Mouse (Mus musculus): ENCODE measurements around the gene Mapk12.

The Mapk12 gene

DNA sequence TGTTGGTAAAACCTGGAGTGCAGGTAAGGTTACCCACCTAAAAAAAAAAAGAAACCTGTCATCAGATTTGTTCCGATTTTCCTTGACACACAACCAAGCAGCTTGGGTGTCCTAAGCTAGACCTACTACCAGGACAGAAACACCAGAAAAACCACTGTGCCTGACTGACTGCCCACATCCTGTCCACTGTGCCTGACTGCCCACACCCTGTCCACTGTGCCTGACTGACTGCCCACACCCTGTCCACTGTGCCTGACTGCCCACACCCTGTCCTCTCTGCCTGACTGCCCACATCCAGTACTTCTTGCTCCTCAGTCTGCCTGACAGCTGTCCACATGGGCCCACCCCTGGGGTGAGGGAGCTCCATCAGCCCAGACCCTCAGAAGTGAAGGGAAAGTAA, 33.5 kb downstream of the Mapk12 start:
- H3K4me1 ChIP-seq (replicated peaks; ENCODE audit: low read depth, low read length): peaks cover 17% of the 10 kb centered on the region
- TF ChIP-seq POU5F1 (IDR thresholded peaks at IDR 0.05; ENCODE audit: borderline replicate concordance, low read length): no peak
- no peak for TF ChIP-seq NANOG (IDR thresholded peaks at IDR 0.05; ENCODE audit: borderline replicate concordance, low read length)
- TF ChIP-seq CTCF (conservative IDR thresholded peaks at IDR 0.05; ENCODE audit: low read length): no peak
- H3K27me3 ChIP-seq (ENCODE audit: insufficient read depth, low read length): no peaks in the 10 kb centered on the region
- H3K9me3 ChIP-seq (ENCODE audit: low read length): no peaks in the 10 kb centered on the region
- H3K36me3 ChIP-seq (ENCODE audit: insufficient read depth, low read length): peaks cover 100% of the 10 kb centered on the region
- no peak overlapping the region for H3K4me3 ChIP-seq (replicated peaks; ENCODE audit: low read length)

DNA sequence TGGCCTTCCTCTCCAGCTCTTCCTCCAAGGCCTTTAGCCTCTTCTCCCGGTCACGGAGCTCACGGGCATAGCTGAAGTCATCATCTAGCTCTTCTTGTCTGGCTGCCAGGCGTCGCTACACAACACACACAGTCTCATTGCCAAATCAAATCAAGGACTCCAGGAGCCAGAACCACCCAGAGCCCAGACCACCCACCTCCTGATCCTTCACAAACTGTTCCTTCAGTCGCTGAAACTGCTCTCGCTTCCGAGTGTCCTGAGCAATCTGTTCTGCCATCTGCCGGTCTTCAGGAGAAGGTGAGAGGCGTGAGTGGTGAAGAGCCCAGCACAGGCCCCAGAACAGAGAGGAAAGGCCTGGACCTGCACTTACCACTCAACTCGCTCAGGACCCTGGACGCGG, 34.4 kb downstream of the Mapk12 start:
- Histone ChIP-seq H3K4me1 (replicated peaks; ENCODE audit: low read depth, low read length) (peaks cover 17% of the 10 kb centered on the region), H3K36me3 (ENCODE audit: insufficient read depth, low read length) (peaks cover 100% of the 10 kb centered on the region), H3K27me3 (ENCODE audit: insufficient read depth, low read length) (no peaks in the 10 kb centered on the region), H3K9me3 (ENCODE audit: low read length) (no peaks in the 10 kb centered on the region), H3K4me3 (replicated peaks; ENCODE audit: low read length) (no peak overlapping the region)
- TF ChIP-seq NANOG (IDR thresholded peaks at IDR 0.05; ENCODE audit: borderline replicate concordance, low read length): no peak
- no peak for TF ChIP-seq POU5F1 (IDR thresholded peaks at IDR 0.05; ENCODE audit: borderline replicate concordance, low read length)
- no peak for TF ChIP-seq CTCF (conservative IDR thresholded peaks at IDR 0.05; ENCODE audit: low read length)

DNA sequence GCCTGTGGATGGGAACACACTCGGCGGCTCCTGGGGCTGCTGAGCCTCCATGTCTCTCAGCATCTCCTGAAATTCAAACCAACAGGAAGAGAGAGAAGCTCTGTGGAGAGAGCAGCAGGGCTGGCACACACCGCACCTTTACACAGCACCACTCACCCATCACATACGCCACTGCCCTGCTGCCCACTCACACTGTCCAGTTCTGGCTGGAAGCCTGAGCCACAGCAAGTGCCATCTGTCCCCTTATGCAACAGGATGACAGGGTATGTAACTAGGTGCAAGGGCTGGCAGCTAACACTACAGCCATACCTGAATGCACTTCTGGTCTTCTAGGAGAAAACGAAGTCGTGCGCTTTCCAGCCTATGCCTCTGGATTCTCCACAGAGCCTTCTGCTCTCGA, 36.1 kb downstream of the Mapk12 start:
- Histone ChIP-seq H3K36me3 (ENCODE audit: insufficient read depth, low read length) (peaks cover 100% of the 10 kb centered on the region), H3K4me1 (replicated peaks; ENCODE audit: low read depth, low read length) (peaks cover 3% of the 10 kb centered on the region), H3K4me3 (replicated peaks; ENCODE audit: low read length) (no peak overlapping the region), H3K27me3 (ENCODE audit: insufficient read depth, low read length) (no peaks in the 10 kb centered on the region), H3K9me3 (ENCODE audit: low read length) (no peaks in the 10 kb centered on the region)
- TF ChIP-seq NANOG (IDR thresholded peaks at IDR 0.05; ENCODE audit: borderline replicate concordance, low read length) (no peak), CTCF (conservative IDR thresholded peaks at IDR 0.05; ENCODE audit: low read length) (no peak), POU5F1 (IDR thresholded peaks at IDR 0.05; ENCODE audit: borderline replicate concordance, low read length) (no peak)

DNA sequence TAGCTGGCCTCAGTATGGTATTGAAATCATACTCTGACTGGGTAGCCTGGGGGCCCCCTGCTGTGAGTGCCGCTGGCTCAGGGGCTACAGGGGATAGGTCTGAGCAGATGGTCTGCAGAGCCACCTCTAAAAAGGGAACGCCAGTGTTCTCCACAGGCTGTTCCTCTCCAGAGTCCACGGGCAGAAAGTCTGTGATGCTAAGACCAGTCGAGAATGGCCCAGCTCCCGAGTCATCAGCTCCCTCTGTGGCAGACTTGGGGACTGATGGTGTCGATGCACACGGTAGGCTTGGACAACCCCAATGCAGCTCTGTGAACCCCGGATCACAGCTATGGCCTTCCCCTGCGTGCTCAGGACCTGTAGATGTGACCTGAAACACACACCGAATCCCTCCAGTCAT, 36.6 kb downstream of the Mapk12 start:
- TF ChIP-seq CTCF (conservative IDR thresholded peaks at IDR 0.05; ENCODE audit: low read length) (no peak), POU5F1 (IDR thresholded peaks at IDR 0.05; ENCODE audit: borderline replicate concordance, low read length) (no peak), NANOG (IDR thresholded peaks at IDR 0.05; ENCODE audit: borderline replicate concordance, low read length) (no peak)
- Histone ChIP-seq H3K27me3 (ENCODE audit: insufficient read depth, low read length) (no peaks in the 10 kb centered on the region), H3K36me3 (ENCODE audit: insufficient read depth, low read length) (peaks cover 100% of the 10 kb centered on the region), H3K9me3 (ENCODE audit: low read length) (no peaks in the 10 kb centered on the region), H3K4me1 (replicated peaks; ENCODE audit: low read depth, low read length) (peaks cover 3% of the 10 kb centered on the region), H3K4me3 (replicated peaks; ENCODE audit: low read length) (no peak overlapping the region)

DNA sequence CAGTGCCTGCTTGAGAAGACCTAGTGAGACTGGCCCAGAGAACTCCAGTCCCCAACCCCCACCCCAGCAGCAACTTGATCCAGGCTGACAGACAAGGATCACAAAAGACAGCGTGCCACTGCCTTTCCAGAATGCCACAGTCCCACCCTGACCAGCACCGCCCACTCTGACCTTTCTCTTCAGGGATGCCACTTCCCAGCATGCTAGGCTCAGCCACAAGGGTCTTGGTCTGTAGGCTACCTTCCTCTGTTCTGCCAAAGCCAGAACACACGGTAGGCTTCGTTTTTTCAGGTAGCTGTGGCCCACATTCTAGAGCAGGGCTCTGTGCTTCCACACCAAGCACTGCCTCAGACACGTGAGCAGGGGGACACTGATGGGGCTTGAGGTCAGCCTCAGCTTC, 37.9 kb downstream of the Mapk12 start:
- H3K4me3 ChIP-seq (replicated peaks; ENCODE audit: low read length): no peak overlapping the region
- no peaks in the 10 kb centered on the region for H3K27me3 ChIP-seq (ENCODE audit: insufficient read depth, low read length)
- TF ChIP-seq CTCF (conservative IDR thresholded peaks at IDR 0.05; ENCODE audit: low read length) (no peak), NANOG (IDR thresholded peaks at IDR 0.05; ENCODE audit: borderline replicate concordance, low read length) (no peak), POU5F1 (IDR thresholded peaks at IDR 0.05; ENCODE audit: borderline replicate concordance, low read length) (no peak)
- H3K36me3 ChIP-seq (ENCODE audit: insufficient read depth, low read length): peaks cover 100% of the 10 kb centered on the region
- H3K9me3 ChIP-seq (ENCODE audit: low read length): no peaks in the 10 kb centered on the region
- peaks cover 3% of the 10 kb centered on the region for H3K4me1 ChIP-seq (replicated peaks; ENCODE audit: low read depth, low read length)

DNA sequence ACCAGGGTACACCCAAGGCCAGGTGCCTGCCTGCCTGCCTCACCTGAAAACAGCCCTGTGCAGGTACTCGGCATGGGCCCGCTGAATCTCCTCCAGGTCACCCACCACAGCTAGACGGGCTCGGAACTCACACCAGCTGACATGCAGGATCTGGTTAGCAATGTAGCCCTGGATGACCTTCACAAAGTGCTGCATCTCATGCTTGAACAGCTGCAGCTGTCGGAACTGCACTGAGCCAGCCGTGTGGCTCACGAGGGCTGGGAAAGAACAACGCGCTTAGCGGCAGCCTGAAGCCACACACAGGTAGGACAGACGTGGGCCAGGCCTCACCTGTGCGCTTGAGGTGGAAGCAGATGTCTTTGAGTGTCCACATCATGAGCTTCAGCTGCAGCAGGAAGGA, 39.7 kb downstream of the Mapk12 start:
- TF ChIP-seq NANOG (IDR thresholded peaks at IDR 0.05; ENCODE audit: borderline replicate concordance, low read length) (no peak), POU5F1 (IDR thresholded peaks at IDR 0.05; ENCODE audit: borderline replicate concordance, low read length) (no peak), CTCF (conservative IDR thresholded peaks at IDR 0.05; ENCODE audit: low read length) (no peak)

DNA sequence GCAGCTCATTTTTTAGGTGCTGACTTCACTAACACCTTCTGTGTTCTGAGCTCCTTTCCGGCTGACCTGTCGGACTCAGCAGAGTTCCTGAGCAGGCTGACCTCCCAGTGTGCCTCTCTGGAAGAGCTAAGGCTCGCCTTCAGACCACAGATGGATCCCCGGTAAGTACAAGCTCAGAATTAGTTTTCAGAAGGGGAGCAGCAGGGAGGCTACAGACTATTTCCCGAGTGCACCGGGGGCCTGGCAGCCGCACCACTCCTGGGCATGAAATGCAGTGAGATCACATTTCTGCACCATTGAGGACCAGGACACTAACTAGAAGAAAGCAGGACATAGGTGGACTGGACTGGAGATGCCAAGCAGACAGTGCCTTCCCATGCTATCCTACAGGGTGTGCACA, 41.9 kb downstream of the Mapk12 start:
- Histone ChIP-seq H3K4me3 (replicated peaks; ENCODE audit: low read length) (no peak overlapping the region), H3K27me3 (ENCODE audit: insufficient read depth, low read length) (no peaks in the 10 kb centered on the region), H3K4me1 (replicated peaks; ENCODE audit: low read depth, low read length) (peaks cover 3% of the 10 kb centered on the region), H3K36me3 (ENCODE audit: insufficient read depth, low read length) (peaks cover 99% of the 10 kb centered on the region), H3K9me3 (ENCODE audit: low read length) (no peaks in the 10 kb centered on the region)
- TF ChIP-seq CTCF (conservative IDR thresholded peaks at IDR 0.05; ENCODE audit: low read length) (no peak), NANOG (IDR thresholded peaks at IDR 0.05; ENCODE audit: borderline replicate concordance, low read length) (no peak), POU5F1 (IDR thresholded peaks at IDR 0.05; ENCODE audit: borderline replicate concordance, low read length) (no peak)

More for the DNA sequence above, 39.7 kb downstream of the Mapk12 start:
- Histone ChIP-seq H3K36me3 (ENCODE audit: insufficient read depth, low read length) (peaks cover 99% of the 10 kb centered on the region), H3K27me3 (ENCODE audit: insufficient read depth, low read length) (no peaks in the 10 kb centered on the region), H3K9me3 (ENCODE audit: low read length) (no peaks in the 10 kb centered on the region), H3K4me3 (replicated peaks; ENCODE audit: low read length) (no peak overlapping the region), H3K4me1 (replicated peaks; ENCODE audit: low read depth, low read length) (peaks cover 3% of the 10 kb centered on the region)

DNA sequence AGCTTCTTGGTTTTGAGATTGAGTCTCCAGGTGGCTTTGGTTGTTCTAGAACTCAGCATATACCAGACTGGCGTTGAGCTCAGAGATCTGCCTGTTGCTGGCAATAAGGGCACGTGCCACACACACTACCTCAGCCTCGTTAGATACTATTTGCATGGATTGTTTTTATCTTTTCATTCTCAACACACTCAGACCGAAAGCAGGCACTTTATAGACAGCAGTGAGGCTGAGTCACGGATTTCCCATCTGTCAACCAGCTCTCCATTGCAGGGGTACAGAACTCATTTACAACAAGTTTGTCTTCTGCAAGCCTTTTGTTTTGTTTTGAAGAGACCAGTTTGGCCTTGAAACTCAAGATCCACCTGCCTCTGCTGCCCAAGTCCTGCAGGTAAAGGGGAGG, 43.1 kb downstream of the Mapk12 start:
- H3K9me3 ChIP-seq (ENCODE audit: low read length): no peaks in the 10 kb centered on the region
- TF ChIP-seq NANOG (IDR thresholded peaks at IDR 0.05; ENCODE audit: borderline replicate concordance, low read length) (no peak), POU5F1 (IDR thresholded peaks at IDR 0.05; ENCODE audit: borderline replicate concordance, low read length) (no peak), CTCF (conservative IDR thresholded peaks at IDR 0.05; ENCODE audit: low read length) (no peak)
- H3K36me3 ChIP-seq (ENCODE audit: insufficient read depth, low read length): peaks cover 92% of the 10 kb centered on the region
- H3K27me3 ChIP-seq (ENCODE audit: insufficient read depth, low read length): no peaks in the 10 kb centered on the region
- no peaks in the 10 kb centered on the region; the same call in 1 of the 2 replicates for H3K4me1 ChIP-seq (replicated peaks; ENCODE audit: low read depth, low read length)
- H3K4me3 ChIP-seq (replicated peaks; ENCODE audit: low read length): no peak overlapping the region

DNA sequence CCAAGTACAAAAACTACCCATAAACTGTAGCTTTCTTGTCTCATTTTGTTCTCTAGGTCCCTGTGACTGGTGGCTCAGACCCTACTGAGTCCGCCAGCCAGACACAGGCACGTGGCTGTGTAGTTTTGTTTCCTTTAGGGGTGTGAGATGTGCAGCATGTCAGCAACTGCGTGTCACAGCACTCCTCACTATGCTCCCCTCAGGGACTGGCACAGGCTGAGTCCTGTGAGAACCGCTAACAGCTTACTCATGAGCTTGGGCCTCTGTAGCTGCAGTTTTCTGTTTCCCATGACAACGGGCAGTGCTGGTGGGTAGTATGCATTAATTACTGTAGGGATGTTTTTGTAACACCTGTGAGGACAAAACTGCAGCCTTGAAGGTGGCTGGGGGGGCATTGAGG, 48.3 kb downstream of the Mapk12 start:
- peaks cover 39% of the 10 kb centered on the region for H3K36me3 ChIP-seq (ENCODE audit: insufficient read depth, low read length)
- peaks cover 16% of the 10 kb centered on the region for H3K27me3 ChIP-seq (ENCODE audit: insufficient read depth, low read length)
- no peaks in the 10 kb centered on the region for H3K9me3 ChIP-seq (ENCODE audit: low read length)
- TF ChIP-seq POU5F1 (IDR thresholded peaks at IDR 0.05; ENCODE audit: borderline replicate concordance, low read length) (no peak), CTCF (conservative IDR thresholded peaks at IDR 0.05; ENCODE audit: low read length) (no peak), NANOG (IDR thresholded peaks at IDR 0.05; ENCODE audit: borderline replicate concordance, low read length) (no peak)
- H3K4me3 ChIP-seq (replicated peaks; ENCODE audit: low read length): no peak overlapping the region
- peaks cover 11% of the 10 kb centered on the region for H3K4me1 ChIP-seq (replicated peaks; ENCODE audit: low read depth, low read length)
